Mouse (Mus musculus) kidney, postnatal 36 days (tissue): Measurements from ENCODE around the gene Tgfbr1.
"Not testable (repeated sequence)": the region's sequence is repeated elsewhere in the genome, so short reads cannot be mapped to it uniquely, and the experiment has no call there.

ENCODE experiments used
- DNase-seq, 2 experiments: peaks; one replicate each; pipeline ENCODE4 v3.0.0; 2021 to 2022; ENCODE audit warnings: mixed read lengths in 2 of 2

Gene Tgfbr1

GRCm38 (mm10) chr4:47351386-47352049 is 1.5 kb upstream of the Tgfbr1 start:
- DNase-seq, result peak; percentile 63 to 68

GRCm38 (mm10) chr4:47352061-47352661 is 861 bp upstream of the Tgfbr1 start:
- DNase-seq, result peak; percentile 48 to 49

GRCm38 (mm10) chr4:47353416-47354111 is 542 bp downstream of the Tgfbr1 start:
- peak; percentile 74 to 87 for DNase-seq

- DNase-seq, result no peak
These were observed 1.3 kb downstream of the Tgfbr1 start for GRCm38 (mm10) chr4:47354304-47354703.

- no peak for DNase-seq
These were observed 9.6 kb downstream of the Tgfbr1 start for GRCm38 (mm10) chr4:47362662-47363061.

- DNase-seq, result peak in 1 of 2 experiments; percentile 21
These were observed 10.1 kb downstream of the Tgfbr1 start for GRCm38 (mm10) chr4:47363134-47363533.

- no peak for DNase-seq
These were observed 15.7 kb downstream of the Tgfbr1 start for GRCm38 (mm10) chr4:47368717-47369116.

GRCm38 (mm10) chr4:47378716-47379115 is 25.7 kb downstream of the Tgfbr1 start:
- DNase-seq, result no peak

GRCm38 (mm10) chr4:47382426-47382825 is 29.4 kb downstream of the Tgfbr1 start:
- DNase-seq, result no peak

- DNase-seq, result not testable (repeated sequence)
These were observed 38.9 kb downstream of the Tgfbr1 start for GRCm38 (mm10) chr4:47391926-47392325.

GRCm38 (mm10) chr4:47396251-47396650 is 43.2 kb downstream of the Tgfbr1 start:
- DNase-seq, result no peak

- DNase-seq, result no peak
These were observed 45.1 kb downstream of the Tgfbr1 start for GRCm38 (mm10) chr4:47397951-47398687.

- DNase-seq, result peak; percentile 39 to 63
These were observed 46.8 kb downstream of the Tgfbr1 start for GRCm38 (mm10) chr4:47399824-47400223.

GRCm38 (mm10) chr4:47400314-47400713 is 47.3 kb downstream of the Tgfbr1 start:
- DNase-seq, result no peak

GRCm38 (mm10) chr4:47402200-47402599 is 49.2 kb downstream of the Tgfbr1 start:
- no peak for DNase-seq

GRCm38 (mm10) chr4:47404536-47404935 is 51.5 kb downstream of the Tgfbr1 start:
- DNase-seq, result no peak

- no peak for DNase-seq
These were observed 54.1 kb downstream of the Tgfbr1 start for GRCm38 (mm10) chr4:47407161-47407560.

- no peak for DNase-seq
These were observed 64.8 kb downstream of the Tgfbr1 start for GRCm38 (mm10) chr4:47417871-47418270.

GRCm38 (mm10) chr4:47419268-47419973 is 66.4 kb downstream of the Tgfbr1 start:
- DNase-seq, result peak in 1 of 2 experiments; percentile 24

GRCm38 (mm10) chr4:47420191-47420590 is 67.2 kb downstream of the Tgfbr1 start:
- no peak for DNase-seq

GRCm38 (mm10) chr4:47422194-47422593 is 69.2 kb downstream of the Tgfbr1 start:
- DNase-seq, result no peak

- DNase-seq, result no peak
These were observed 69.9 kb downstream of the Tgfbr1 start for GRCm38 (mm10) chr4:47422946-47423345.
